Mouse (Mus musculus) retina, postnatal 7 days (tissue): Measurements from ENCODE around the gene Mettl11b.
"Not testable (repeated sequence)": the region's sequence is repeated elsewhere in the genome, so short reads cannot be mapped to it uniquely, and the experiment has no call there.

Experiments used
- DNase-seq: peaks from one replicate; pipeline ENCODE4 v3.0.0-alpha.2; 2012; ENCODE audit warnings: low read depth, low spot score

Gene Mettl11b

DNA sequence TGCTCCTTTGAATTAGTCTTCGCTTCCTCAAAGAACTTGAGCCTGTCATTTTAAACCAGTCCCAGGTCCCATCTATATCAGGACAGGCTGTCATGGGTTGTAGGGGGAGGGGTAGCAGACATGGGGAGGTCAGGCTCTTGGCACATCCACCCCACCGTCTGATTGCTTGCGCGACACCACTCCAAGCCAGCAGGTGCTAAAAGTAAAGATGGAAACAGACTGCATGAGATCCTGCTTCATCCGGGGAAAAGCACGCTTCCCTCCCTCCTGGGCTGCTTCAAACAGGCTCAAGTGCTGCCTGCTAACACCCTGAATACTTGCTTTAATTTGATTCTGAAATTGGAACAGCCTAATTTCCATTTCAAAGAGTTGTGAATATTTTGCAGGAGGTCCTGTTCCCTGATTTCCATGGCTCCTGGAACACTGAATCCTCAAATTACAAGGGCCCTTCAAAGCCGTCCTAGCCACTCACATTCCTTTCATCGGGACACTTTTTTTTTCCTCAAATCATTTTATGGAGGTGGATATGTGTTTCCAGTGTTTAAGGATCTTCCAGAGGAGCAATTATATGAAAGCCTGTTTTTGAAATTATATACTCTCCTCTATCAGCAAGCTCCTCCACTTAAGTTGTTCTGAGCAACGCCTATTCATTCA is at the start of gene Mettl11b:
Gene Mettl11b (minus strand): TSS at position 127 of the 654 bp plus-strand sequence.
- no peak for DNase-seq

DNA sequence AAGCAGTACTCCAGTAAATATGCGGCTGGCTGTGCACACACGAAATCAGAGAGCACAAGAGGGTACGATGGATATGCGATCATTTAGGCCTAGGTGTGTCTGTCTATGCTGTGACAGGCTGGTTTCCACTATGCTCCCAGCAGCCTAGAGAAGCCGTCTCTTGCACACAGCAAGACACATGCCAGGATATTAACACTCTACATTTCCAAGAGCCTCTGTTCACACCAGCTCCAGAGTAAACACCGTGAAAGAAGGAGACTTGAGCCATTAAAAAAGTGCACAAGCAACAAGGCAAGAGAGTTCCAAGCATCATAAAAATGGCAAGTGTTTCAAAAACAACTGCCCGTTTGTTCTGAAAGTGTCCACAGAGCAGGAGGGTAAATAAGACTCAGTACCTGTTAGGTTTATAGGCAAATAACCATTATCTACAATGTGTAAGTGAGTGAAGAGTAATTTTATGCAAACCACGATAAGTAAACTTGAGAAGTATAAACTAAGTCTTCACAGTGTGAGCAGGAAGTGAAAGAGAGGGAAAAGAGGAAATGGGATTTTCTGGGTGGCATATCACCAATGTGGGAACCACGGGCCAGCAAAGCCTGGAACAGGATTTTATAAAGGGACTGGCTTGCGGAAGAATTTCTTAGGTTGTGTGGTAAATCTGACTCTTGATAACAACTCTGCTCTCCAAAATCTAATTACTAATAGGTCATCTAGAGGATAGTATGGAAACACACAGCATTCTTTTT is 32.6 kb upstream of the Mettl11b start:
- DNase-seq, result no peak

DNA sequence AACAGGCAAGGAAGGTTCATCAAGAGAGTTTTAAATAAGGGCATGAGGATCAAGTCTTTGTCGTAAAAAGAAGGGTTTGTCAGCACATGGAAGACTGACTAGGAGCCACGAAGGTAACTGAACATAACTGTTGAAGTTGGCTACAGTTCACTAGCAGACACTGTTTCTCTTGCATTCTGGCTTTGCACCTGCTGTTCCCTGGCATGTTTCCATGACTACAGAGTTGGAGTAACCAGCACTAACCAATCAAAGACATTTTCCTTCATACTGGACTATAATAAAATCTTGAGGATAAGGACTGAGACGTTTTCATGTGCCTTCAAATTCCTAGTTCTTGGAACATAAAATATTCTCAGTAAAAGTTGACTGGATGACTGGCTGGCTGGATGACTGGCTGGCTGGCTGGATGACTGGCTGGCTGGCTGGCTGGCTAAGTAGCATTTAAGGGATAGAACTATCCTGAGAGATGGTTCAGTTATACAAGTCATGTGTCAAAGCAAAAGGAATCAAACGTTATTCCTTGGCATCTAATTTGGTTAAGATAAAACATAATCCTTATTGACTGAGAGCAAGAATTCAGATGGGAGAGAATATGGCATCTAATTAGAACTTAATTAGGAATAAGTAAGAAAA is 26.4 kb upstream of the Mettl11b start:
- no peak for DNase-seq

DNA sequence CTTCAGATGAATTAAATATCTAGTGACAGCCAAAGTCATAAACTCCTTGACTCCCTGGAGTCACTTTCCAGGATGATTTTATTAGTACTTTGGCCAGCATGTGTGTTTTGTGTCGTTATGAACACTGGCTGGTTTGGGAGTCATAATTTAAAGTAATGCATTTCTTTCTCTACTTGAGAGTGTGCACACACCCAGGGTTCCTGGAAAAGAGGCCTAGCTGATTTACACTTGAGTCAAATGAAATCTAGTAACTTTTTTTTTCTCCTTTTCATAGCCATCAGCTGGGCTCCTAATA is 12.2 kb upstream of the Mettl11b start:
- DNase-seq, result no peak

DNA sequence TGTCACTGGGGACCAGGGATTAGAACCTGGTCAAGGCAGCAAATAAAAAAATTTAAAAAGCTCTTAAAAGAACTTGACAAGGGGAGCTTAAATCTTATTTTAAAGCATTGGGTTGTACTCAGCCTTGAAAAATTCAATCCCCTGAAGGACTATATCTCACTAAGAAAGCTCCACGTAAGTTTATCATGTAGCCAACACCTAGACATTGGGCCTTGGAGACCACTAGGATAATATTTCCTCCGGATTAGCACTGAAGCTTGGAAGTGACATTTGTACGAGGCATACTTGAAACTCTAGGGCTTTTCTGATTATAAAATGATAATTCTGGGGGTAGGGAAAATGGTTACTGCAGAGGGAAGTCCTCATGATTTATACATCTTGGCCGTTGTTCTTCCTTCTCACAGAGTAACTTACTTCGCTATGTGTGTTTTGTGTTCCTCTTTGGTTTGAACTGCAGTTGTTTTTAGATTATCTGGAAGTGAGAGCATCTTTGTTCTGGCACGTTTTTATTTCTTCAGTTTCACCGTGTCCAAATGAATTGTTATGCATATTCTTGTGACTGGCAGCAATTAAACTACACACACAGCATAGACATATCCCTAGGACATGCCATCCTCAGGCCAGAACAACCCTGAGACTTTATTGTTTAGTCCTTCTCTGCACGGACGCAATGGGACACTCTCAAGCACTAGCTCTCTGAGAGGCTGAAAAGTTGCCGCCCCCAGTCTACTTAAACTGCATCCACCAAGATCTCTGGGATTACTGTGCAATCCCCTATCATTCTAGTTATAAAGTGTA is 11.6 kb upstream of the Mettl11b start:
- no peak for DNase-seq

DNA sequence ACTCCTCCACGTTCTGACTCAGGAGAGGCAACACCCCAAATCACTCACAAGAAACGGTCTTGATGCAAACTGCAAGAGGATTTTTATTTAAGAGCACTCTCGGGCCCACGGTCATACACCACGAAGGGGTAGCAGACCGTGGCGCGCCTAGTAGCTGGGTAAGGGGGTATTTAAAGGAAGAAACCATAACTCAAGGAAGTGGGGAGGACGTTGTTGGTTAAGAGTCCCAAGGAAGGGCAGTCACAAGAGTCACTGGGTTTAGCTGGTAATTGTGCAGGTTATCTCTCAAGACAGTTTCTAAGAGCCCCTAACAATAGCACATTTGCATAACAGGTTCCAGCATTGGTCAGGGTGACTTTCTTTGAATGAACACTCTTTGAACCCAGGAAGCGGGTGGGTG is 6.1 kb upstream of the Mettl11b start:
- not testable (repeated sequence) for DNase-seq

DNA sequence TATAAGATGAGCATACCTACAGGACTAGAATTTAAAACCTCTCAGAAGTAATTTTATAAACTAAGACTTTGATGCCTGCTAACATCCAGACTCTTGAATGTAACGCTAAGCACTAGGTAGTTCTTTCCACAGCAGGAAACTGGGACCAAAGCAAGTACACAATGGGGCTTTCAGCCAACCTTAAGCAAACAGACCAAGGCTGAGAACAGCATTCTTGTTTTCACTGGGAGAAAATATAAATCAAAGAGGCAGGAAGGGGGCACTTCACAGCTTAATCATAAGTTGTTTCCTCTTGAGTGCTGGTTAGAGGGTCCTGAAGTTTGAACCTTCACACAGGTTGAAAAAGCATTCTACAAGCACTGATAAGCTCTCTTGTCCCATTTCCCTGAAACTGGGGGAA is 1.1 kb downstream of the Mettl11b start:
- no peak for DNase-seq

DNA sequence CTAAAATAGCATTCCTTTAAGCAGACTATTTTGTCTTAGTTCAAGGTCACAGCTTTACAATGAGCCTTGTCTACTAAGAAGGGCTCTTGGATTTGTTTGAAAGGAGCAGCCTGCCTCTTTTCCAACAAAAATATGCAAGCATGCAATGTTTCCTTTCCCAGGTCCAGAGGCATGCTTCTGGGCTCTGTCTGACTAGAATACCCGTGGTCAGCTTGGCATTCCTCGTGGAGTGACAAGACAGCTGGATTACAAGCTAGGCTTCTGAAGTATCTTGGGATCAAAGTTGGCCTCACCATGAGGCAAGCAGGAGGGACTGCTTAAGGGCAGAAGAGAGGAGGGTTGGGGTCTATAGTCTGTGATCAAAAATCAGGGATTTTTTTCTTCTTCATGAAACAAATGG is 16.4 kb downstream of the Mettl11b start:
- no peak for DNase-seq

DNA sequence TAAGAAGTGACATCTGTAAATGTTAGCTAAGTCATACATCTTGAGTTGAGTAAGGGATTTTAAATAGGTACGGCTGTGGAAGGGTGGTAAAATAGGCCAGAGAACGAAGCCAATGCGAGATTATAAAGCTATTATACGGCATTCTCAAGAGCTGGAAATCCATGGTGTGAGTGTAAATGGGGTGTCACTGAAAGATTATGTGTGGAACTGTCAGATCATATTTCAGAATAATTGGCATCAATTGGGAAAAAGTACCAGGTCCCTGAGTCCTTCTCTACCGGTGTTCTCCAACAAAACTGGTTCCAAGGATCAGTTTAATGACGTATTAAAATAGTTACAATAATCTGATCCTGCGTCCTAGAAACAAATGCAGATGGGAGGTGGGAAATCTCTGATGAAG is 24.5 kb downstream of the Mettl11b start:
- no peak for DNase-seq

DNA sequence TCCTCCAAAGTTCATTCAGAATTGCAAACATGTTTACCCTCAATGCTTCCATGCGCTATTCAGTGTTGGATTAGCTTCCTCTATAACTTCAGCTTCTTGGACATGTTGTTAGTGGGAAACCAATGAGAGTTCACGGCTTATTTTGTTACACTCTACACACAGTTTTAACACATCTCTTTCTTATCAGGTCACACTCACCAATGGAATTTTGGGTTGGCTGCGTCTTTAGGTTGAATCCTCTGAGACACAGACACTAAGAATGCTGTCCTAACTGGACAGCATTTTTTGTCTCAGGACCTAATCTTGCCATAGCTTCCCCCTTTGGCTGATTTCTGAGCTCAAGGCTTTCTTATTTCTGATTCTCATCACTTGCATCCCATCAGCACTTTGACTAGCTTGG is 25.3 kb downstream of the Mettl11b start:
- no peak for DNase-seq

DNA sequence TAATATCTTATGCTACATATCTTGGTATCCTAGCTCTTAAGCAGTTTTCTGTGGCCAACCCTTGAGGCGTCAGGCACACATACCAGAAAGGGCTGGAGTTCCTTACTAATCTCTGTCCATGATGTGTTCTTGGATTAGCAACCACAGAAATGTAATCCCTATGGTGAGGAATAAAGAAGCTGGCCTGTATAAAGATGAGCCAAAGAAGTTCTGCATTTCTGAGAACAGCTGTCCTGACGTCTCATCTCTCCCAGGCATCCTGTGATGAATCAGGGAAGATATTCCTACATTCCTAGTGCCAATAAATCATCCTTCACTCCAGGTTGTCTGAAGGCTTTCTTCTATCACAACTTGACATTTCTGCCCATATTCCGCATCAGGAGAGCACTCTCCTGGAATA is 33.2 kb downstream of the Mettl11b start:
- no peak for DNase-seq

DNA sequence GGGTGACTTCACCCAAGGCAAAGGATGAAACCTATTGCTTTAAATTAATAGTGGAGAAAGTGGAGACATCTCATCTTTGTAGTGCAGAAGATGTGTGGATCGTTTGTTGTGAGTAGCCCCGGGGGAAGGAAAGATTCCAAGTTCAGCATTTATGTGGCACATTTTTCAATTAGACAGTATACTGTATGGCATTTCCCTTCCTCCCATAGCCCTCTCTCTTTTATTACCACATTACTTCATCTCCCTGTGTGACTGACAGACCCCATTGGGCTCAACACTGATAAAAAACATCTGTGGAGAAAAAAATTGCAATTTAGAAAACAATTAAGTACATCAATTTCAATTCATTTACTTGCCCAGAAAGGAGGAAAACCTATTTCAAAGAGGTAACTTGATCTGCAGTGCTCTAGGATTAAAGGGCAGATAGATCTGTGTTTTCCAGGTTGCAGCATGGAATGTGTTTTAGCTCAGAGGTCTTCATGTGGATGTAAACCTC is 42.0 kb downstream of the Mettl11b start:
- DNase-seq, result no peak

DNA sequence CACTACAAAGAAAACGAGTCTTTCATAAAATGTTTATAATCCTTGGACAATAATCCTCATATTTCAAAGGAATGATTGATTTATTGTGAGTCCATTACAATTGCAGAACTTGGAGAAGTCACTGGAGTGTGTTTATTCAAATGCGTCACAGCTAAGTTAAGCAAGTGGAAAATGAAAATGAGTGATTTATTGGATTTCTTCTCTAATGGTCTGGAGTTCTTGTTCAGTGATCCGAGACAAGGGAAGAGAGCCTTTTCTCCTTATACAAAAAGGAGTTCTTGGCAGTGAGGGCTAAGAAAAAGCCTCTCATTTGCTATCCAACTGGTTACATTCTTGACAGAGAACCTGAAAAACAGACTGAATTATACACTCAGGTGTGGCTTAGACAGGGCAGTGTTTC is 42.9 kb downstream of the Mettl11b start:
- DNase-seq, result no peak

DNA sequence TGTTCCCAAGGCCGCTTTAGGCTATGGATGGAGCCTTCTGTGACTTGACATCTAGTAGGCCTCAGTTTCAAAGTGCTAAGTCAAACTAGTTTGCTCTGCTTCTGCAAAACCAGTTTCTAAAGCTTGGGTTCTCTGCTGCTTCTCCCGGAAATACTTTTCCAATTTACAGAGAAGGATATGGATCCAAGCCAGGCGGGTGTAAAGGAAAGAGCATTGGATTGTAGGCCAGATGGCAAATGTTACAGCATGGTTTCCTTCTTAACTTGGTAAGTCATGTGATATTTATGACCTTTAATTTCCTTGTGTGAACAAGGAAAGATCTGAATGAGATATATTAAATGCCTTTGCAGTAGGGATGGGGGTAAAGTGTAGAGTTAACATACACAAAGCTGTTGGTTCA is 52.2 kb downstream of the Mettl11b start:
- no peak for DNase-seq

DNA sequence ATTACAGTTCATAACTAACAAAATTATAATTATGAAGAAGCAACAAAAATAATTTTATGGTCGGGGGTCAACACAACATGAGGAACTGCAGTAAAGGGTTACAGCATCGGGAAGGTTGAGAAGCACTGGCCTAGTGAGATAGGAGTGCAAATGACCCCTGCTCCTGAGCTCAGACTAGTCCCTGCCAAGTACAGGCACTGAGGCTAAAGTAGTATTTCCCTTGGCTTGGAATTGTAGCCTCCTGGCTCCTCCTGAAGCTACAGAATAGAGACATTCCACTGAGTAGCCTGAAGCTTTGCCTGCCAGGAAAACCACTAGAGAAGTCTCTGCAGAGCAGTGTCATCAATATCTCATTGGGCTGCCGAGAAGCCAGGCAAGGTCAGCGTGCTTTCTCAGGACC is 53.7 kb downstream of the Mettl11b start:
- DNase-seq, result no peak

DNA sequence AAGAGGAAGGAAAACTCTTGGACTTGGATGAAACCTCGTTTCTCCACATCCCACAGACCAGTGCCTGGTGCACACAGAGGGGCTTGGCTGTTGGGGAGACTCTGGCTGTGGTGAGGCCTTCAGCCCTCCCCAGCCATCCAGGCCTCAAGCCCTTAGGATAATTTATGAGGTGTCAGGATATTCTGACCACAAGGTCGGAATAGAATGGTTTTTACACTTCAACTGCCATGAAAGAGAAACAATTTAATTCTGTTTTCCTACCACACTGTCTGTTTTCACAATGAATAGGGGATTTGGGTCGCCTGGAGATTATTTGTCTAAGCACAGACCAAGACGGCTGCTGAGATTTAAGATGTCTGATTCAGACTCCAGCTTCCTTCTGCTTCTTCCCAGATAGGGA is 54.3 kb downstream of the Mettl11b start:
- no peak for DNase-seq

DNA sequence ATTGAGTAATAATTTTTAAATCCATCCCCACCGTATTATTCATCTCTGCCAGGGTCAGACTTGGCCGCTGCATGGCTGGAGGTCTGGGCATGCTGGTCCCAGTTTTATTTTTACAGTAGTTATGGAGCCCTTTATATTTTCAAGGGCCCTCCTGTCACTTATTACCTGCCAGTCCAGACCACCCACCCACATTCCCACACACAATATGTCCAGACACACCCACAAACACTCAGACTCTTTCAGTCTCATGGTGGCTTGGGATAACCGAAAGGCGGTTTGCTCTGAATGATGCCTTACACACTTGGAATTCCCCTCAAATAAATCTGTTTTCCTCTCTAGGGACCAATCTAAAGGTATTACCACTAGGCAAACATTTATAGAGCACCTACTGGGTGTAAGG is 55.1 kb downstream of the Mettl11b start:
- DNase-seq, result no peak

DNA sequence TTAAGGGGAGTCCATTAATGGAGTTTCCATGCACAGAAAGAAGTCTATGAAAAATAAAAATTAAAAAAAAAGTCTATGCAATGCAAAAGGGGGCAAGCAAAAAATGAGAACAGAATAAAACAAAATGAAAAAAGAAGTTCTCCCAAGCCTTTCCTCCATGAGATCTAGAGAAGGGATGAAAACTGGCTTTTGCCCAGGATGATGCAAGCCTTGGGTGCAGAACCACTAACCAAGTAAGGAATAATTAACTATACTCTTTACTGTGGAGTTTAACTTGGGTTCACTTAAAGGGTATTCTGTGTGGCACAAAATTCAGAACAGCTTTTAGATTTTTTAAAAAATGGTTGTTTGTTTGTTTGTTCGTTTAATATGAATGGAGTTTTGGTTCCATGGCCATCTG is 62.6 kb downstream of the Mettl11b start:
- DNase-seq, result no peak

DNA sequence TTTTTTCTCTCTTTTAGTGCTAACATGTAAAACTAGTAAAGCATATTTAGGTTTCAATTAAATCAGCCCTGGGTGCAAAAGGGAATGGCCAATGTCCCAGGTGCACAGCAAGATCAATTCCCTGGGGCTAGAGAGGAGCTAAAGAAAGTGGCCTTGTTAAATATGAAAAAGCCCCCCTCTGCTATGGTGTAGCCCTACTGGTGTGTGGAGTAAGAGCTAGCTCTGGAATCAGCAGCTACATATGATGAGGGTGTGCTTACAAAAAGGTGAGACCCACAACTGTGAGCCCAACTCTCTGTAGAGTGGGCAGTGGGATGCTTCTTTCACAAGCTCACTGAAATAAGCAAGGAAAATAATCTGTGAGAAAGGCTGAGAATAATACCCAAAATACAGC is 66.5 kb downstream of the Mettl11b start:
- DNase-seq, result no peak

DNA sequence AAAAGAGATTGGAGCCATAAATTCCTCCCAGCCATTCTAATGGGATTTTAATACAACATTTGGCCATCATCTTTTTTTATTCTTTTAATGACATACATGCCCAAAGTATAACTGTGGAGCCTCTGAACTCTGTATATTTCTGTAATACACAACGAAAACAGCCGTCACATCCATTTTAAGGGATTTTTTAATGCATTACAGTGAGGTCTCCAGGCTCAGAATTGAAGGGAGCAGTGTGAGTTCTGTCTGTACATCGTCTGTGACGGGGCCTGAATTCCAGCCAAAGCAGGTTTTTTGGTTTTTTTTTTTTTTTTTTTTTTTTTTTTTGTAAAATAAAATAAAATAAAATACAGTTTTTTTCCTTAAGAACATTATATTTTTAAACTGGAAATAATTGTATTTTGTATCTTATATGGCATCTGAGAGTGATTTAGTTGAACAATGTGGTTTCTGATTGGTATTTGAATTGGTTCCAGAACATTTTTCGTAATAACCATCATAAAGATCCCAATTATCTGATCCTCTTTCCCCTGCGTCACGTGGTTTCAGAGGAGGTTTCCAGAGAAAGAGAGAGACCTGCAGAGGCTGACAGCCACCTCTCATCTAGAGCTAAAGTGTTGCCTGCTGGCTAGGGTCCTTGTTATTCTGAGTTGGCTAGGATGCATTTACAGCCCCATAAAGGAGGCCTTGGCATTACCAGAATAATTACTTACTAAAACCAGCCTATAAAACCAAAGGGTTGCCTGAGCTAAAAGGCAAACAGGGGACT is 67.1 kb downstream of the Mettl11b start:
- DNase-seq, result no peak

DNA sequence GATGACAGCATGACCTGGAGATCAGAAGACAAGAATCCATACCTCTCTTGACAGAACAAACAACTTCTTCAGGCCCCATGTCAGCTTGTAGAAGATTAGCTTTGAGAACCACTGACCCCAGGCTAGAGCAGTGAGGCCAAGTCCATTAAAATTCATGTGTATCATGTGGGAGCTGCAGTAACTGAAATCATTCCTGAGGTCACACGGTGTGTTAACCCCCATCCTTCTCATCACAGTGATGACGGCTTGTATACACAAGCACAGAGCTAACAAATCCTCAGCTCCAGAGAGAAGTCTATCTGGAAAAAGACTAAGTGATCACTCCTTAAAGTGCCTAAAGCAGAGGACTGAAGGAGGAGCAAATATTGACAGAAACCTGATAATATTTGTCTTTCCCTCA is 68.0 kb downstream of the Mettl11b start:
- DNase-seq, result no peak

DNA sequence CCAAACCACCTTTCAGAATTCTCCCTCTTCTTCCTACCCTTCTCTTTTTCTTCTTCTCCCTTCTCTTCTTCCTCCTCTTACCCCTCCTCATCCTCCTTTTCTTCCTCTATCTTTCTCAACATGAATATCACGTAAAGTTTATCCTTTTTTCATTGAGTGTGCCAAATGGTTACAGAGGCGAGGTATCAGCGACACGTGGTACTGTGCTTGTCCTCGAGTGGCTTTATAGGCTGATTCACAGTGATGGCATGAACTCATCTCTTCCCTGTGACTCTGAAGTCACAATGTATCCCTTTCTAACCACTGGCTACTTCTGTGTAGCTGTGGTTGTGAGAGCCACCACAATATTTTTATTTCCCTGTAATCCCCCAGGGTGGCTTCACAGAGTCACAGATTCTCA is 68.6 kb downstream of the Mettl11b start:
- DNase-seq, result no peak
